ENCODE assay signal across 13 mouse cellular contexts in genomic region chr2:91399727-91400126, GRCm38 (mm10). TPM values are rescaled to one million over a fixed set of nuclear protein-coding genes. Genes with fewer than 3 reads are reported as not detected.
A peak's percentile ranks its signal among the peaks of the same experiment; 100 is the strongest.
DNase-seq lines count a peak whose midpoint lies in the region; ATAC-seq lines count a peak whose summit lies in the region.
"Had no signal": no experiment of that assay in that cellular context is flagged by ENCODE, and none has a peak within 500 bp of the region (broad histone marks: within the 10 kb centered on the region; RNA-seq: fewer than 3 reads in every experiment).

No protein-coding gene starts in this region.

- 6% methylated on average over 2 of the region's 2 CpGs for WGBS in kidney, embryonic 14.5 days
- 2% methylated on average over 2 of the region's 2 CpGs for WGBS in midbrain, embryonic 15.5 days

- H3K9ac ChIP-seq in kidney, embryonic 14.5 days (ENCODE audit: low read depth, low read length) = no peak overlapping the region
- H3K9ac ChIP-seq in midbrain, embryonic 15.5 days = no peak overlapping the region

- no peak overlapping the region for H3K4me3 ChIP-seq in kidney, embryonic 14.5 days (ENCODE audit: low read length)
- no peak overlapping the region for H3K4me3 ChIP-seq in midbrain, embryonic 15.5 days

- H3K9me3 ChIP-seq in kidney, embryonic 14.5 days (ENCODE audit: control insufficient read depth, low read length) = no peaks in the 10 kb centered on the region
- H3K9me3 ChIP-seq in midbrain, embryonic 15.5 days = no peaks in the 10 kb centered on the region

- peak; percentile 66 for ATAC-seq in kidney, embryonic 14.5 days (ENCODE audit: low FRiP score, low TSS enrichment)
- ATAC-seq in midbrain, embryonic 15.5 days (replicated peaks) = peak; percentile 80

- DNase-seq in kidney, postnatal 10 days = no peak
- DNase-seq in embryo, embryonic 11 days = peak; percentile 25
- peak; percentile 11 for DNase-seq in forelimb bud, embryonic 11.5 days (ENCODE audit: low read depth, low spot score)
- no peak for DNase-seq in adrenal gland, postnatal 4 days (ENCODE audit: low spot score in 2 of 2)
- DNase-seq in T-cell, adult 2 months (ENCODE audit: low spot score) = no peak
- DNase-seq in layer of hippocampus, adult 8-10 months (ENCODE audit: low spot score in 2 of 2) = no peak
- DNase-seq: B cell, adult 2 months; cerebellum, postnatal 36 days; heart, postnatal 14 days; kidney, postnatal 25 days had no signal

- peak overlapping the region; percentile 14; the same call in 1 of the 2 replicates for H3K27ac ChIP-seq in kidney, embryonic 14.5 days (ENCODE audit: low read depth, low read length)
- peak overlapping the region; percentile 74 for H3K27ac ChIP-seq in midbrain, embryonic 15.5 days
- H3K27ac ChIP-seq: macrophage had no signal

- peaks cover 9% of the 10 kb centered on the region; the same call in 1 of the 2 replicates for H3K4me1 ChIP-seq in kidney, embryonic 14.5 days (ENCODE audit: control insufficient read depth, insufficient read depth, low read length)
- H3K4me1 ChIP-seq in midbrain, embryonic 15.5 days = peaks cover 15% of the 10 kb centered on the region

- H3K27me3 ChIP-seq in kidney, embryonic 14.5 days (ENCODE audit: control insufficient read depth, insufficient read depth, low read length) = no peaks in the 10 kb centered on the region
- H3K27me3 ChIP-seq in midbrain, embryonic 15.5 days (replicated peaks) = no peaks in the 10 kb centered on the region

- H3K36me3 ChIP-seq in kidney, embryonic 14.5 days (ENCODE audit: control insufficient read depth, insufficient read depth, low read length) = no peaks in the 10 kb centered on the region
- H3K36me3 ChIP-seq in midbrain, embryonic 15.5 days (replicated peaks) = no peaks in the 10 kb centered on the region

- no peak overlapping the region for H3K4me2 ChIP-seq in kidney, embryonic 14.5 days (replicated peaks; ENCODE audit: low read depth, low read length)
- H3K4me2 ChIP-seq in midbrain, embryonic 15.5 days = no peak overlapping the region

RNA-seq across cellular contexts. Expression of gene 1110051M20Rik, which starts 44.8 kb away (rescaled TPM):
- 65.9 and 73.3 TPM in 2 replicates for polyA plus RNA-seq in kidney, embryonic 14.5 days (2014; fragmentation: Nextera tagmentation; extraction: Ambion mirVana)
- polyA plus RNA-seq in midbrain, embryonic 15.5 days (2015; fragmentation: Nextera tagmentation; extraction: Ambion mirVana) = 179 TPM in 2 replicates
- total RNA-seq in adrenal gland, postnatal 4 days (2021) = 10 to 100 TPM; 24.7 to 30.2 TPM
- 100 to 1,000 TPM; 108 to 144 (median 121) TPM for total RNA-seq in layer of hippocampus, adult 8-10 months (2022)

RNA-seq across cellular contexts. Expression of gene Lrp4, which starts 57.6 kb away (rescaled TPM):
- polyA plus RNA-seq in kidney, embryonic 14.5 days (2014; fragmentation: Nextera tagmentation; extraction: Ambion mirVana) = 6.5 and 8.0 TPM in 2 replicates
- 4.2 and 4.9 TPM in 2 replicates for polyA plus RNA-seq in midbrain, embryonic 15.5 days (2015; fragmentation: Nextera tagmentation; extraction: Ambion mirVana)
- 10 to 100 TPM; 10.9 to 14.2 TPM for total RNA-seq in adrenal gland, postnatal 4 days (2021)
- 10 to 100 TPM; 26.1 to 30.6 (median 29.4) TPM for total RNA-seq in layer of hippocampus, adult 8-10 months (2022)

Comparison
In these comparisons a context has a peak if more than half of its experiments do, and no peak if none do; other contexts are left out.
1. DNase-seq: peak in embryo, embryonic 11 days (single experiment) and forelimb bud, embryonic 11.5 days (single experiment); none in kidney, postnatal 10 days (single experiment), adrenal gland, postnatal 4 days (0 of 2), T-cell, adult 2 months (single experiment) and layer of hippocampus, adult 8-10 months (0 of 2).